Mouse (Mus musculus) retina, embryonic 14.5 days (tissue): ENCODE data around the gene Inpp5a.
A peak's percentile ranks its signal among the peaks of the same experiment; 100 is the strongest.

Experiments
- DNase-seq: peaks from one replicate; pipeline ENCODE4 v3.0.0-alpha.2; 2015; ENCODE audit warnings: low spot score

The Inpp5a gene

DNA sequence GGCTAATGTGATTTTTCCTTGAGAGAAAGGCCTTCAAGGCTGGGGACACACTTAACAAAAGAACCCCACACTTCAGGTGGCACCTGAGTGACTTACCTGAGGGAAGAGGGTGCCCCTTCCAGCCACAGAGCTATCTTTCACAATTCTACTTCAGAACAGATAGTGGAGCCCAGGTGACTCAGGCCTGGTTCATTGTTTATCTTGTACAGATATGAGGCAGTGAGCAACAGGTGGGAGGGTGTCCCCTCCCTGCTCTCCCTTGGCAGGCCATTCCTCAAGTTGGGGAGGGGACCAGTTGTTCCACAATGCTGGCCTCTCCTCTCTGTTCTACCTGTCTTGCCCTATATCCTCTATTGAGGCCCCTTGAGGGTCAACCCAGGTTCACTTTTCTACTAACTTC, 17.5 kb upstream of the Inpp5a start:
- no peak for DNase-seq

DNA sequence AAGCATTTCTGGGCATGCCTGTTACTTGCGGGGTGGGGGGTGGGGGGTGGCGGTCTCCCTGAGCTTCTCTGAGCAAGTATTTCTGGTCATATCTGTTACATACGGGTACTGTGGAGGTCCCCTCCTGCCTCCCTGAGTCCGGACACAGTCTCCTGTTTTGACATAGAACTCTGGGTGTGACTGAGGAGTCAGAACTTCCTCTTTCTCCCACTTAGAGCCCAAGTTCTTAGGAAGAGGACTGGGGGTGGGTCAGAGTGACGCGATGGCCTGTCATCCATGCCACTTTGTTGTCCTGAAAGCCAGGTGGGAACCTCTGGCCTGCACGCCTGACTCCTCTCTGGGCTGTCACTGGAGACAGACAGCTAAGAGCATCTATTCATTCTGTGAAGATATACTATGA, 11.5 kb upstream of the Inpp5a start:
- DNase-seq = no peak

DNA sequence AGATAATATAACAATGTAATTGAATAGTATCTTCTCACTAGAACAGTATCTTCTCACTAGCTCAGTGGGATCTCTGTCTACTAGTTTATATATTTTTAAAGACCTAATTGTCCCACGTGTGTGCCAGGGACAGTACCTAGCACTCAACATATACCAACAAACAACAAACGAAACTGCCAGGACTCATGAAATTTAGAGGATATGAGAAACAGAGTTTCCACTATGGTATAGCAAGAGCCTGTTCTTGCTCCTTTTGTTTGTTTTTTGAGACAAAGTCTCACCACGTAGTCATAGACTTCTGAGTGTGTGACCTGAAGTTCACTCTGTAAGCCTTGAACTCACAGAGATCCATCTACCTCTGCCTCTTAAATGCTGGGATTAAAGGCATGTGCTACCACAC, 10.6 kb upstream of the Inpp5a start:
- DNase-seq = no peak

DNA sequence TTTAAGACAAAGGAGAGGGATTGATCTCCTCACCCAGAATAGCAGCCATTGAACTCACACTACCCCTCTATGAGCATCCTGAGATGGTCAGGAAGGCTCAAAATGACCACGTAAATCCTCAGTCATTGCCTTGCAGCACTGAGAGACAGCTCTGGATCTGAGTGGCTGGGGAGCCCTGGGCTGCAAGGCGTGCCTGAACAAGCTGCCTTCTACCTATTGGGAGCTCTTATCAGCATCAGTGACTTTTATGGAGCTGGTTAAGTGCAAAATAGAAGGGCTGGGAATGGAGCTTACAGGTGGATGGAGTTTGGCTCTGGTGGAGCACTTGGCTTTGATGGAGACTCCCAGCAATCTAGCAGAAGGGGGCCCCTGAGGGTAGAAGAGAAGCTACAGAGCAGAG, 9.2 kb upstream of the Inpp5a start:
- DNase-seq = no peak

DNA sequence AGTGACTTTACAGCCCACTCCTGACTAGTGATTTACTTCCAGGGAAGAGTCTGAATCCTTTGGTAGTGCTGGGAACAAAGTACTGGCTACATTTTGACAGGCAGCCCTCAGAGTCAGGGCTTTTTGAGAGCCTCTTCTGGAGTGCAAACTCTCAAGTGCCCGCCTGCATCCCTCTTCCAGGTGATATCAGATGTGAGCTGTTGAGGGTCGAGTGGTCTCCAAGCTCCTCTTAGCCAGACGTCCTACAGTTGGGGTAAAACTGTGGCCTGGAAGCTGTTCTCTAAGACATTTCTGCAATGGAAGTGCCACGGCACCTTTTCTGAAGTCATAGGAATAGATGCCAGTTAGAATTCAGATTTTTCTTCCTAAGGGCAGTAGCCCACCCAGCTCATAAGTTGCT, 8.7 kb upstream of the Inpp5a start:
- DNase-seq = no peak

DNA sequence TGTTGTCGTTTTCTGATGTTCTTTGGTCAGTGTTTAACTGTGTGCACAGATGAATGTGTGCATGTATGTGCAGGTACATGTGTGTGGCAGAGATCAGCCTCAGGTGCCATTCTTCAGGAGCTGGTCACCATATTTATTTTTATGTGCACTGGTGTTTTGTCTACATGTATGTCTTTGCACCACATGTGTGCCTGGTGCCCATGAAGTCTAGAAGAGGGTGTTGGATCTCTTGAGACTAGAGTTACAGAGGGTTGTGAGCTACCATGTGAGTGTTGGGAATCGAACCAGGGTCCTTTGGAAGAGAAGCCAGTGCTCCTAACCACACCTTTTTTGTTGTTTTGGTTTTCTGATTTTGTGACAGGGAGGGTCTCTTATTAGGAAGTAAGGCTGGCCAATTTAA, 7.0 kb upstream of the Inpp5a start:
- no peak for DNase-seq

DNA sequence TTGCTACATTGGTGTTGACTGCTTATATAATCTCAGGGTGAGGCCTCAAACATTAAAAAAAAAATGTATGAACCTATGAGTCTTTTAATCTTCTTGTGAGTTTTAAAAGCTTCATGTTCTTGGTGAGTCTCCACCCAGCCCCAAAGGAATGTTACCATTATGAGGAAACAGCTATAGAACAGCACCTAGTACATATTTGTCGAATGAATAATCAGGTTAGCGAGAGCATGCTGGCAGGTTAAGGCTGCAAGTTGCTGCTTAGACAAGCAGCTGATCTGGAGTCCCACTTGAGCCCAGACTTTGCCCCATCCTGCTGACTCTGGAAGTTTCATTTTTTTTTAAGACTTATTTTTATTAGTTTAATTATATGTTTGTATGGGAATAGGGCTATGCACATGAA, 6.1 kb upstream of the Inpp5a start:
- no peak for DNase-seq

DNA sequence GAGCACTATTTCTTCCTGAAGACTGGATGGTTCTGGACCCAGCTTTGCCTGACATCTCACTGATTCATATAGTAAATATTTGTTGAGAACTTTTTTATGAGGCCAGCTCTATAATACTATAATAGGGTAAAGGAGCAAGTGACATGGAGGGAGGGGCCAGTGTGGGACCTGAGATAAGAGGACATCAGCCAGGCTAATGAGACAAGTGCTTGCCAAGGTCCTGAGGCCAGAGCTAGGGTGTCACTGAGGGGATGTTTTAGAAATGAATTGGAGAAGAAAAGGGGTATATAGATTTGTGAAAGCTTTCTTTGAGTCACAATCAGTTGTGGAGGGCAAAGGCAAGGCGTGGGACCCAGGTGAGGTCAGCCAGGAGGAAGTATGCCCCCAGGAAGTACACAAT, 4.4 kb upstream of the Inpp5a start:
- no peak for DNase-seq

DNA sequence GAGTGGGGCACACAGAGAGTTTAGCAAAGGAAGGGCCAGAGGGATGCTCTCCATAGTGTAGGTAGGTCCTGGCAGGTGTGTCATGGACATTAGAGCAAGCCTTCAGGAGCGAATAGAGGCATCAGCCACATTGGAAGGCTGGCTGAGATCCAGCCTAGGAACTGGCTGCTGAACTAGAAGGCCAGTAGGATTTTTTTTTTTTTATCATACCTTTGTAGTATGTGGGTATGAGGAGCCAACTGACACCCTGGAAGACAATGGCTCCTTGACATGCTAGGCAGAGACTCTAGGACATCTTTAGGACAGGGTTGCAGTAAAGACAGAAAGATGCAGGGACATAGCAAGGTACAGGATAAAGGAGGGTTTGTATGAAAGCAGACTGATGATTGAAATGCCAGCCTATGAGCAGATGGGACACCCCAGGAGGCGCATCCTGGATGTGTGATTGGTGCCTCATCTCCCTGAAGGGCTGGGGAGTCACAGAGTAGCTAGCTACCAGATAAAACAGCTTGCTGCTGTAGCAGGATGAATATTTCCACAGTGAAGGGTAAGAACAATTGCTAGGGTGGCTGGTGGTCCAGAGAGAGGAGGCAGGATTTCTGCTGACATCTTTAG, 3.9 kb upstream of the Inpp5a start:
- DNase-seq = no peak

DNA sequence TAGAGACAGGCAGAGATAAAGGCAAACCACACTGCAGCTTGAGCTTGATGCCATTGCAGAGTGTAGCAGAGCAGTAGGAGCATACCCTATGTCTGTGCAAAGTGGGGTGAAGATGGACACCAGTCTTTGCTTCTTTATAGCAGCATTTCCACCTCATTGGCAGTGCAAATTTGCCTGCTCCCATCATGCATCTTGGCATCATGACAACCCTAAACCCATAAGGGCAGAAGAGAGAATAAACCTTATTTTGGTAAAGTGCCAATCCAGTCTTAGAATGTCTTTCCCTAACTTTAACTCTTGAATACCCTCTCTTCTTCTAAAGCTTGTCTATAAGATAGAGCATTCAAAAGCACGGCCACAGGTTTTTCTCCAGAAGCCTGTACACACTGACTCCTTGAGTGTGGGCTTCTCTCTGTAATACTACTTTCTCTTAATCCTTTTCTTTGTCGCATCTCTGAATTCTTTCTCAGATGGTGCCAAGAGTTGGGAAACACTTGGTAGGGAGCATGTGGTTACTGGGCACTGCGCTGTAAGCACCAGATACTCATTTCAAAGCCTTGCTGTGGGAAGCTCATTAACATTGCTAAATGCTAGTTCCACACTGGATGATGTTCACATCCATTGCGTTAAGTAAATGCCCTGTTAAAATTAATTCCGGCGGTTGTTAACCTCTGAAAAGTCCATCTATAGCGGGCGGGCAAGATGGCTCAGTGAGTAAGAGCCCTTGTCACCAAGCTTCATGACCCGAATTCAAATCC, 1.8 kb upstream of the Inpp5a start:
- DNase-seq = no peak

DNA sequence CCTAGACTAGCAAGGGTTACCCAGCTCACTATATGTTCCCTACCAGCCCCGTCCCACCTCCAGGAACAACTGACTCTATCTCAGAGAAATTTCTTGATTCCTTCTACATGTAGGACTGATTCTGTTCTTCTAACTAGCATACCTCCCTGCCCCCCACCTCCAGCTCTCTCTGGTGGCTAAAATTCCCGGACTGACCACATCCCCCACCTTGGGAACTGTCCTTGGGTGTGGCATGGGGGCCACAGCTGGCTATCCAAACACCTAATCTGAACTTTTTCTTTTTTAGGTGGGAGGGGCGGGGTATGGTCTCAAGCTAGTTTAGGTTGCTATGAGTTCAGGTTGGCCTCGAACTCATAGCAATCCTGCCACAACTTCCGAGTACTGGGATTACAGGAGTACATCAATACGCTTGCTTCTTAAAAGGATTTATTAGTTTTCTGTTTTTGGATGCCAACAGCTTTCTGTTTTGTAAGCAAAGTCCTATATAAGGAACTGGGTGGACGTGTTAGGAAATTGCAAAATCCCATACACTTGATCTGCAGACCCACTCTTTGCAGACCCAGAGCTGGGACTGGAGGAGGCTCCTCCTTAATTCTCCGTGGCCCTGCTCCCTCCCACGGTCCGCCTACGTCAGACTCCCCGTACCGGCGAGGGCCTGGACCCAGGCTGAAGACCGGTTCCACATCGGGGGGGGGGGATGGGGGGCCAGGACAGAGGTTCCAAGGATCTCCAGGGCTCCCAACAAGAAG, 814 bp upstream of the Inpp5a start:
- DNase-seq = no peak

DNA sequence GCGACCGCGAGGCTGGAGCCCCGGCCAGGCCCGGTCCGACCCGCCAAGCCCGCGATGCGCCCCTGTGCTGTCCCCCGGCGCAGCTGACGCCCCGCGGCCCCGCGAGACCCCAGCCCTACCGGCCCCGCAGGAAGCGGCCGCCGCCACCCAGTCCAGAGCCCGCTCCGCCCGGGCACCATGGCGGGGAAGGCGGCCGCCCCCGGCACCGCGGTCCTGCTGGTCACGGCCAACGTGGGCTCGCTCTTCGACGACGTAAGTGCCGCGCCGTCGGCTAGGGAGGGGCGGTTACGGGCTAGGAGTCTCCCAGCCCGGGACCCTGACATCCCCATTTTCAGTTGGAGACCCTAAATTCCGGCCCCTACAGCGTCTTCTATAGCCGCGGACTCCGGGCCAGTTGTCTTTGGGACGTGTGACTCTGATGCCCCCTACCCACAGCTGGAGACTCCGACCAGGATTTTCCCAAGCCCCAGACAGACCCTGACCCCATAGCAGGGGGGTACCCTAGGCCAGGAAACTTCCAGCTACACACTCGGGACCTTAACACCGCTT, 378 bp downstream of the Inpp5a start:
- peak; percentile 43 for DNase-seq

DNA sequence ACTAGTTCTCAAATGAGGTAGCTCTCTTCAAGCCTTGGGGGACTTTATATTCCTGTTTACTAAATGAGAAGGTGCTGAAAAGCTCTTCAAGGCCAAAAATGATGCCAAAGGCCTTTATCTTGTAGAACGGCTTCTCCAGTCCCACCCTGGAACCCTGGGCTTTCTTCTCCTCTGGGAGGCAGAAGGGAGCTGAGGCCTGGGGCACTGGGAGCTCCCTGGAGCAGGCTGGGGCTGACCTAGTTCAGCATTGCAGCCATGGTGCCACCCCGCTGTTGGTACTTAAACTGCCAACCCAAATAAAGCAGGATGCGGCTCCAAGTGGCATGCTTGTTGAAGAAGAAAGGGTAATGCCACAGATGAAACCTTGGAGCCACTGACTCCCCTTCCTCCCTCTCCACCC, 1.5 kb downstream of the Inpp5a start:
- DNase-seq = peak; percentile 41

DNA sequence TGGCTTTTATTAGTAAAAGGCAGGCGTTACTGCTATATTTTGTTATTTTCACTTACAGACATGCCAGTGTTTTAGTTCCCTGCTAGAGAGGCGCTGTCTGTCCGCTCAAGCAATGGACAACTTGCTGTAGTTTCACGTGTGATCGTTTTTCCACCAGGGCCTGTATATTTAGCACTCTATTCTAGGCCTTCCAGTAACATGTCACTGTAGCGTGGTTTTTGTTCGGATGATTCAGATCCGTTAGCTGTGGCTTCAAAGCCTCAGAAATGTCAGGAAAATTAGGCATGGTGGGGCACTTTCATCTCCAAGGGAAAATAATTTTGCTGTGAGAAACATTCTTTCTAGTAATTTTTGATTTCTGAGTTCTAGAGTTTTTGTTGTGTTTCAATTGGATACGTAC, 2.0 kb downstream of the Inpp5a start:
- no peak for DNase-seq

DNA sequence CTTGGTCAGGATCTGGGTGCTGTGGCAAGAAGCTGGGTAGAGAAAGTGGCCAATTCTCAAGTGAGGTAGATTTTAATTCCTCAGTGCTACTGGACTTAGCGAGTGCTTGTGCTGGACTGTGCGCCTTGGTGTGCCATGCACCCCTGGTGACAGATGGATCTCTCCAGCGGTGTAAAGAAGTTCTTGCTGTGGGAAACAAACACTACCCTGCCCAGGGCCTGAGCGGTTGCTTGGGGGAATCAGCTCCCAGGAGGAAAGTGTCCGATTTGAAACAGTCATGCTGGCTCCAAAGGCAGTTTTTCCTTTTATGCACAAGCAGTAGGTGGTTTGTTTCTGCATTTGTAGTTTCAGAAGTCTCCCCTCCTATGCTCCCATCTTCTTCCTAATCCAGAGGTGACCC, 2.8 kb downstream of the Inpp5a start:
- DNase-seq = no peak

DNA sequence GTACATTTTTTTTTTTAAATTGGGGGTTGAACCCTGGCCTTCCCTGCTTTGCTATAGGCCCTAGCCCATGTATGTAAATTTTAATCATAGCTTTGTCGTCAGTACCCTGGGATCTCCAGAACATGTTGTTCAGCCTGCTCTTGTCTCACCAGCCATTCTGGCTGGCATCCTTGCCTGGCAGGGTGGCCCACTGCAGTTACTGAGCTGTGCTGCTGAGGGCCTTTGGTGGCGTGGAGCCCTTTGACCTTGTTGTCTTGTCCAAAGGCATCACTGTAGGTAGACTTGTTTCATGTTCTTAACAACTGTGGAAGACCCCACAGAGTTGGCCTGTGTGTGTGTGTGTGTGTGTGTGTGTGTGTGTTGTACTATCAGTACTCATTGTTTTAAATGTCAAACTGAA, 3.2 kb downstream of the Inpp5a start:
- DNase-seq = no peak

DNA sequence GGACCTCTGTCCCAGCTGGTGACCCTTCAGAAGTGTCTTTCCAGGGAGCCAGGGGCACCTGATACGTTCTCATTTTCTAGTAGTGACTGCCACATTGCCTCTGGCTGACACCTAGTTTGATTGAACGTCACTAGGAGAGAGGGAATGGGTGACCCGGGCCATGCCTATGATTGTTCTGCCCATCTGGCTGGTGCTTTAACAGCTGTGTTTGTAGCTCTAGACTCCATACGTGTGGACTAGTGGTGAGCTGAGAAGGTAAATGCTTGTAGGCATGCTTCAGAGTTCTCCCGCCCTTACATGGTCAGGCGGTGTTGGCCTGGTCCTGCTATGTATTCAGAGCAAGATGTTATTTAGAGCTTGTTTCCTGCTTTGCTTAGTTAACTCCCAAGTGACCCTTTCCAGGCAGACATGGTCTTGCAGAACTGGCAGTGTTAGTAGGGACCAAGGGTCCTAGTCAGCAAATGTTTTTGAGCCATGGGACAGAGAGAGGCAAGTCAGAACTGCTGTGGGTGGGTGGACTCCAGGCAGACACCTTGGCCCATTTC, 3.9 kb downstream of the Inpp5a start:
- DNase-seq = no peak

DNA sequence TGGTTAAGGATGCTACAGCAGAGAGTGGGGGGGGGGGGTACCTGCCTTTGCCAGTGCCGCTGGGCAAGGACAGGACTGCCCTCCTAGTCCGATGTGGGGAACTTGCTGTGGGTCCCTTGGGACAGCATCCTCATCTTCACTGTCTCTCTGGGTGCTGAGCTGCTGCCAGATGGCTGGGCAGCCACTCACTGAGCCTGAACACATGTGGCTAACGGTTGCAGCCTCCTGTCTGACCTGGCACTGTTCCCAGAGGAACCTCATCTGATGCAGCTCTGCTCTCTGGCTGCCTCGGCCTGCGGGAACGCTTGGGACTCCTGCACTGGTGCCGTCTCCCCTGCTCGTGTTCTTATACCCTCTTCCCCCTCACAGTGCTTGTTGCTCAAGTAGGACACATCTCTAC, 8.6 kb downstream of the Inpp5a start:
- peak; percentile 23 for DNase-seq

DNA sequence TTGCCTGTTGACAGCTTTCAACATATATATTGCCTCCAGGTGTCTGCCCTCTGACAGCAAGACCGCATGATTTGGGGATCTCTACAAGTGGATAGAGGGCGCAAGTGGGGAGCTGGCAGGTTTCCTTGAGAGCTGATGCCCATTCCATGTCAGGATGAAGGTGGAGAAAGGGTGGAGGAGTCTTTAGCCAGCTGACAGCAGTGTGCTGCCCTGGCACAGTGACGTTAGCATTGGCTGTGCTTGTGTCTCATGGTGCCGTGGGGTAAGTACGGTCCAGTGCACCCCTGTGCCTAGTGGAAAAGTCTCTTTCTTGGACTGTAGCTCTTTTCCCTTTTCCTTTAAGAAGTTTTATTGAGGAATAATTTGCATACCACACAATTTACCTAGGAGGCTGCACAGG, 9.2 kb downstream of the Inpp5a start:
- DNase-seq = no peak

DNA sequence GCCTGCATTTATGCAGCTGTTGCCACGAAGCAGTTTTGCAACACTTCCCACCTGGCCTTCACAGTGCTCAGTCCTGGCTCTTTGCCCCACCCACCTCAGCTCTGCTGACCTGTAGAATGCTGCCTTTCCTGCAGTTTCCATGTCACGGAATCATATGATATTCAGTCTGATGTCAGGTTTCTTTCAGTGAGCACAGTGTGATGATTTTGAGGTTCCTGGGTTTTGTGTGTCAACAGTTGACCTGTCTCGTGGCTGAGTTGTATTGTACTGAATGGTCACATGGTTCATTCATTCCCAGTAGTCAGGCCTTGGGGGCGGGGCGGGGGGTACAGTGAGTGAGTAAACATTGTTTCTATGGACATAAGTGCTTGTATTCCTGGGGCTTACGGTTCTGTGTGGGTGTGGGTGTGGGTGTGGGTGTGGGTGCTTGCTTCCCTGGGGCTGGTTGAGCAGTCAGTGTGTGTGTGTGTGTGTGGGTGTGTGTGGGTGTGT, 9.7 kb downstream of the Inpp5a start:
- no peak for DNase-seq

DNA sequence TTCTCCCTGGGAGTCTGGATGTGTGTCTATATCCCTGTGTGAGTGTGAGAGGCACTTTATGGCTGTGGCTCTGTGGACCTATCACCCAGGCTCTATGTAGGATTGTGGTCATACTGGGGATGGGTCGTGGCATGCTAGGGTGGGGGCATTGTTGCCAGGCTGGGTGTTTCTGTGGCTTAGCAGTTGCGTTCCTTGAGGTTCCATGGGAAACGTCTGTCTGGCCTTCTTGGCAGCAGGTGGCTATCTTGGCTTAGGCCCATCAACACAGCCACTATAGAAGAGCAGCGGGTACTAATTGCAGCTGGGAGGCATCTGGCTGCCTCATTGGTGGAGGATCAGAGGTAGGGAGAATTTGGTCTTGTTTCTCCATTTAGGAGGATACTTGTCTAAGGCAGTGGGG, 10.7 kb downstream of the Inpp5a start:
- no peak for DNase-seq

DNA sequence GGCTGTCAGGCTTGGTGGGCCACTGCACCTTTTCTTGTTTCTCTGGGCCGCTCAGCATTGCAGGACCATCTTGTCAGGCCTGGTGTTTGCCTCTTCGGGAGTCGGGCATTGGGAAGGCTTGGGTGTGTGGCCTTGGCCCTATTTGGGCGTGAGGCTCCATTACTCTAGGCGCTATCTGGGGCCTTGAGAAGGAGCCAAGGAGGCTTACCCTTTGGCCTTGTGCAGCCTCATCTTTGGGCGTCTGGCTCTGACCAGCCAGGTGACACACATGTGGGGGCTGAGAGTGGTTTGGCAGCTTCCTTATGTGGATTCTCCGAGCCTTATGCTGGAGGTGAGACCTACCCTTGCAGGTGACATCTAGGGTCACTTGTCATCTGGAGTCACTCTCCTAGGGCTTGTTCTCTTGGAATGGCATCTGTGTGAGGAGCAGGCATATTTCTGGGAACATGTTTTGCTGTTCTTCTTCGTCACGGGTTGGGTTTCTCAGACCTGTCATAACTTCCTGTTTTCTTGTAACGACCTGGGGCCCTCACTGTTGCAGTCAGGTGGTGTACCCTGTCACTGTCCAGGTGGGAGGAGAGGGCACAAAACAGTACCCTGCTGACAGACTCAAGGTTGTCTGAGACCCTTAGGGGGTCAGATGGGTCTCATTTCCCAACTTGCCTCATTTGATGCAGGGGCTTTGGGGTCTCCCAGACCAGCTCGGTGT, 11.2 kb downstream of the Inpp5a start:
- no peak for DNase-seq
